Mouse (Mus musculus) intestine, postnatal 0 days (tissue): ENCODE data around the gene Morf4l2. TPM values are rescaled to one million over a fixed set of nuclear protein-coding genes. Genes with fewer than 3 reads are reported as not detected.
A peak's percentile ranks its signal among the peaks of the same experiment; 100 is the strongest.

Experiments
- ATAC-seq: fragments of 200-750 bp; cut with Nextera tagmentation; 2 replicates; pipeline ENCODE4 v1.8.0; 2017; ENCODE audit warnings: mild to moderate bottlenecking, moderate TSS enrichment, moderate library complexity
- H3K27ac ChIP-seq: fragments of 300-500 bp; sonication (generic); 2 replicates; pipeline ENCODE4 v1.5.1; 2014; ENCODE audit warnings: mild to moderate bottlenecking, low read depth, low read length, moderate library complexity
- H3K27me3 ChIP-seq: fragments of 300-500 bp; sonication (generic); replicated peaks from 2 replicates; pipeline ENCODE4 v1.6.1; 2014; ENCODE audit warnings: low read length, mixed read lengths; ENCODE audit not compliant: control insufficient read depth, insufficient read depth
- H3K36me3 ChIP-seq: fragments of 300-500 bp; sonication (generic); 2 replicates; pipeline ENCODE4 v1.6.1; 2014; ENCODE audit warnings: mild to moderate bottlenecking, moderate library complexity; ENCODE audit not compliant: control insufficient read depth, insufficient read depth
- H3K4me1 ChIP-seq: fragments of 300-500 bp; sonication (generic); replicated peaks from 2 replicates; pipeline ENCODE4 v1.6.1; 2014; ENCODE audit warnings: antibody characterized with exemption, low read length, mixed read lengths; ENCODE audit not compliant: control insufficient read depth, insufficient read depth
- H3K4me2 ChIP-seq: fragments of 300-500 bp; sonication (generic); replicated peaks from 2 replicates; pipeline ENCODE4 v1.6.1; 2014; ENCODE audit warnings: low read depth, mild to moderate bottlenecking, moderate library complexity
- H3K4me3 ChIP-seq: fragments of 300-500 bp; sonication (generic); 2 replicates; pipeline ENCODE4 v1.5.1; 2014; ENCODE audit warnings: low read depth, low read length
- H3K9ac ChIP-seq: fragments of 300-500 bp; sonication (generic); 2 replicates; pipeline ENCODE4 v1.6.1; 2014; ENCODE audit warnings: mild to moderate bottlenecking, low read depth, low read length
- H3K9me3 ChIP-seq: fragments of 300-500 bp; sonication (generic); 2 replicates; pipeline ENCODE4 v1.6.1; 2016; ENCODE audit warnings: mixed run types; ENCODE audit not compliant: control insufficient read depth
- CTCF ChIP-seq: sonication (generic); IDR thresholded peaks from 2 replicates; pipeline ENCODE4 v1.5.1; 2016; ENCODE audit warnings: low read depth, mild to moderate bottlenecking, control low read depth, antibody characterized with exemption, moderate library complexity
- WGBS: fragments of 180-500 bp; shearing (Covaris S2); extraction: QIAGEN DNeasy Blood & Tissue Kit; methylation state at CpG from one replicate; pipeline ENCODE4 v1.1.7; 2014; 5-methylcytosine and 5-hydroxymethylcytosine counted together
- polyA plus RNA-seq: library from polyadenylated mRNA; unstranded; fragments of >200 nt; fragmentation: Nextera tagmentation; extraction: Ambion mirVana; gene quantifications from 2 replicates; pipeline ENCODE4 v1.2.1, GENCODE M21; 2015

Gene Morf4l2
- polyA plus RNA-seq = 459 and 483 TPM in 2 replicates

- ATAC-seq = no peak
- H3K4me3 ChIP-seq = peak within 1 kb of the TSS; percentile 45
- no peak for TF ChIP-seq CTCF
- H3K9ac ChIP-seq = peak within 1 kb of the TSS; percentile 46; the same call in 1 of the 2 replicates
- H3K27me3 ChIP-seq = no peaks in the 10 kb centered on the region
- WGBS = 85% methylated on average over 12 of the region's 12 CpGs
- H3K4me1 ChIP-seq = no peaks in the 10 kb centered on the region
- H3K4me2 ChIP-seq = peak within 1 kb of the TSS; percentile 57
- no peaks in the 10 kb centered on the region for H3K36me3 ChIP-seq
- peak within 1 kb of the TSS; percentile 82; the same call in 1 of the 2 replicates for H3K27ac ChIP-seq
- H3K9me3 ChIP-seq = no peaks in the 10 kb centered on the region
Observed at GRCm38 (mm10) chrX:136743459-136743858, at the start of gene Morf4l2. Morf4l2 (minus strand) TSS chrX:136743690.

GRCm38 (mm10) chrX:136789446-136789845 is 46.0 kb upstream of the Morf4l2 start:
- Histone ChIP-seq H3K36me3 (peaks cover 4% of the 10 kb centered on the region; the same call in 1 of the 2 replicates), H3K27ac (no peak overlapping the region), H3K4me3 (no peak overlapping the region), H3K4me2 (no peak overlapping the region), H3K9me3 (no peaks in the 10 kb centered on the region), H3K4me1 (no peaks in the 10 kb centered on the region), H3K9ac (no peak overlapping the region), H3K27me3 (no peaks in the 10 kb centered on the region)
- 72% methylated on average over 4 of the region's 4 CpGs for WGBS
- no peak for TF ChIP-seq CTCF
- no peak for ATAC-seq

DNA sequence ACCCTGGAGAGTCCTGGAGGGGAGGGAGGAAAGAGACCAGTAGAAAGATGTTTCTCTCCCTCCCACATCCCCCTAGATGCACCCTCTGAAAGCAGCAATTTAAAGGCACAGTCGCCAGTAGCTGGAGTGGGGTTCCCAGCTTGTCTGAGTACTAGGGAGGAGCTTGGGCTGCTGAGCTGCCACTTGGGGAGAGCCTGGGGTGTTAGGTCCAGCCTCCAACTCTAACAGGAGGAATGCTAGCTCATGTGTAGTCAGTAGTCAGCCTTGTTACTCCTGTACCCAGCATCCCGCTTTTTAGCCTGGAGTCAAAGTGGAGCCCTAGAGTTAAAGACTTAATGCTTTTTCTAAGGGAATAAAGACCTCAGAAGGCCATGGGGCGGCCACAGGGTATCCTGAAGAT is 36.6 kb upstream of the Morf4l2 start, which contains the start of gene Glra4:
Glra4 (minus strand) TSS at position 101 of the 400 bp plus-strand sequence.
- ATAC-seq = no peak
- Histone ChIP-seq H3K4me3 (no peak within 1 kb of the TSS), H3K9me3 (no peaks in the 10 kb centered on the region), H3K36me3 (no peaks in the 10 kb centered on the region), H3K9ac (no peak within 1 kb of the TSS), H3K4me1 (no peaks in the 10 kb centered on the region), H3K4me2 (no peak within 1 kb of the TSS), H3K27ac (no peak within 1 kb of the TSS), H3K27me3 (no peaks in the 10 kb centered on the region)
- no peak for TF ChIP-seq CTCF
- WGBS = 79% methylated on average over 3 of the region's 3 CpGs

- TF ChIP-seq CTCF = no peak
- no peak for ATAC-seq
Observed at GRCm38 (mm10) chrX:136779262-136779661, 35.8 kb upstream of the Morf4l2 start.

DNA sequence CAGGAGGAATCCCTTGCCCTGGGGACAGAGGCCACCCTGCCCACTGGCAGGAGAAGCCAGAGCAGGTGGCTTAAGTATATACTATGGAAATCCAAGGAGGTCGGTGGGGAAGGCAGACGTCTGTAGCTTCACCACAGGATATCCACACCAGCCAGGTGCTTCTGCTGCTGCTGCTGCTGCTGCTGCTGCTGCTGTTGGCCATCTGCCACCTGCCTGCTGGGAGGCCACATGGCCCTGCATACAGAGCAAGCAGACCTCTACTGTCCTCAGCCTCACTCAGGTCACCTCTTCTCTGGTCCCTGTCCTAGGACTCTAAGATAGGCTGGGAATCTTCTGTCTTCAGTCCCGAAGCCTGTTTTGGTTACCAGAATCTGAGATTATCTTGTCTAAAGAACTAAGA is 34.6 kb upstream of the Morf4l2 start:
- WGBS = 83% methylated on average over 3 of the region's 3 CpGs
- Histone ChIP-seq H3K9ac (no peak overlapping the region), H3K27me3 (no peaks in the 10 kb centered on the region), H3K4me1 (no peaks in the 10 kb centered on the region), H3K4me3 (no peak overlapping the region), H3K4me2 (no peak overlapping the region), H3K36me3 (no peaks in the 10 kb centered on the region), H3K9me3 (no peaks in the 10 kb centered on the region), H3K27ac (no peak overlapping the region)
- TF ChIP-seq CTCF = no peak
- no peak for ATAC-seq

More at GRCm38 (mm10) chrX:136779262-136779661, 35.8 kb upstream of the Morf4l2 start:
- no peaks in the 10 kb centered on the region for H3K4me1 ChIP-seq
- no peak overlapping the region for H3K4me3 ChIP-seq
- no peaks in the 10 kb centered on the region for H3K27me3 ChIP-seq
- no peak overlapping the region for H3K9ac ChIP-seq
- WGBS = 59% methylated on average over 2 of the region's 2 CpGs
- H3K4me2 ChIP-seq = no peak overlapping the region
- H3K36me3 ChIP-seq = no peaks in the 10 kb centered on the region
- no peaks in the 10 kb centered on the region for H3K9me3 ChIP-seq
- no peak overlapping the region for H3K27ac ChIP-seq

DNA sequence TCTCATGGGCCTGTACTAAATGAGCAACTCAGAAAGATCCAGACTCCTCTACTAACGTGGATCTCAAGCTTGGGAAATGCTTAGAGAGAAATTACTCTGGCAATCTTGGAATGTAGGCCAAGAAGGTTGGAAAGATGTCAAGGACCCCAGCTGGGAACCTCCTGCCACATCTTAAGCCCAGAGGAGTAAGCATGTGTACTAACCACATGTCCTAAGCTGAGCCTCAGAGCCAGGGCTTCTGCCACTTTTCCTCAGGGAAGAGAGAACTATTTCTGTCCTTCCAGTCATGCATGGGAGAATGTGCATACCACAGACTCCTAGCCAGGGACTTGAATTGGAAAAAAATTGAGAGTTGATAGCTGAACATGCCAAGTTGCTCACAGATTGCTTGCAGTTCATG is 29.5 kb upstream of the Morf4l2 start:
- H3K27ac ChIP-seq = no peak overlapping the region
- no peaks in the 10 kb centered on the region for H3K27me3 ChIP-seq
- WGBS = 50% methylated on average over 1 of the region's 1 CpGs
- no peak overlapping the region for H3K4me3 ChIP-seq
- no peak overlapping the region for H3K4me2 ChIP-seq
- H3K4me1 ChIP-seq = no peaks in the 10 kb centered on the region
- no peaks in the 10 kb centered on the region for H3K9me3 ChIP-seq
- no peak for TF ChIP-seq CTCF
- no peaks in the 10 kb centered on the region for H3K36me3 ChIP-seq
- ATAC-seq = no peak
- H3K9ac ChIP-seq = no peak overlapping the region
